Mouse (Mus musculus): ENCODE results near the gene Ucp1.
"Not testable (repeated sequence)": the region's sequence is repeated elsewhere in the genome, so short reads cannot be mapped to it uniquely, and the experiment has no call there.

DNA sequence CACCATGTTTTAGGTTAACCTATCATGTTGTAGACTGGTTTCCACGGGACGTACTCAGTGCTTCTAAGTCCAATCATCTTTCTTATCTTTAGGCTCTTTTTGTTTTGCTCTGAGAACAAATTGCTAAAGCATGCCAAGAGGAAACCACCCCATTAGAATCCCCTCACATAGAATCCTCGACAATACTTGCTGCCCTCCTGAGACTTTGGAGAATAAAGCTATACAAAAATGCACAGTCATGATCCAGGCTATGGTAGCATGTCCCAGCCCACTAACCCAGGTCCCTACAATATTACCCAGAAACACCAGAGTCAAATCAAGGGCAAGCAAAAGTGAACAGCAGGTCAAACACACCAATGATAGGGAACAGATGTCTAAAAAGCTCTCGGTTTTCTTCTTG lies 24.9 kb downstream of the Ucp1 start:
- TF ChIP-seq POLR2A (IDR thresholded peaks at IDR 0.05; ENCODE audit: low read depth, low read length); CTCF (IDR thresholded peaks at IDR 0.05; ENCODE audit: extremely low read depth, insufficient read length, insufficient replicate concordance, low read depth, low read length): not testable (repeated sequence)

Measured in small intestine, adult 2 months (tissue).